Mouse (Mus musculus) left cerebral cortex, adult 2 months (tissue): ENCODE results near the gene Pcsk1. TPM values are rescaled to one million over a fixed set of nuclear protein-coding genes. Genes with fewer than 3 reads are reported as not detected.

Experiments used
- DNase-seq, 2 experiments: peaks; one replicate each; pipeline ENCODE4 v3.0.0; 2021 to 2022; ENCODE audit warnings: low spot score in 2 of 2, mixed read lengths in 1 of 2; ENCODE audit errors: extremely low spot score in 1 of 2
- H3K27ac ChIP-seq: fragments of 200-600 bp; 2 replicates; pipeline ENCODE4 v1.8.1; 2022
- H3K4me3 ChIP-seq: fragments of 200-600 bp; 2 replicates; pipeline ENCODE4 v1.8.1; 2022
- CTCF ChIP-seq: fragments of 200-600 bp; IDR thresholded peaks from 2 replicates; pipeline ENCODE4 v1.8.1; 2022; ENCODE audit warnings: antibody characterized with exemption, mild to moderate bottlenecking, moderate library complexity
- intact Hi-C: fragments of 180-260 bp; cut with DNase I; formaldehyde crosslinking; loops from one replicate; pipeline ENCODE4 v1.15.1; 2025
- long read RNA-seq, 2 experiments: library from polyadenylated mRNA; stranded (forward); transcript quantifications; one replicate each; pipeline ENCODE4 v2.0.0; 2021; ENCODE audit warnings: borderline mapping rate in 2 of 2
- total RNA-seq, 2 experiments: library from RNA; stranded (reverse); gene quantifications; 2 replicates each; pipeline ENCODE4 v1.2.3; 2021

Pcsk1 gene
- total RNA-seq, result 10 to 100 TPM; 48.3 to 51.5 TPM
- long read RNA-seq, experiment 1, full-length matches to known transcripts, result 43 of 54 reads
- long read RNA-seq, experiment 1, partial matches to known transcripts, result 3 of 54 reads
- long read RNA-seq, experiment 1, other reads (novel, unspliced or antisense), result 8 of 54 reads
- long read RNA-seq, experiment 2, full-length matches to known transcripts, result 25 of 30 reads
- long read RNA-seq, experiment 2, partial matches to known transcripts, result 2 of 30 reads
- long read RNA-seq, experiment 2, other reads (novel, unspliced or antisense), result 3 of 30 reads

DNA sequence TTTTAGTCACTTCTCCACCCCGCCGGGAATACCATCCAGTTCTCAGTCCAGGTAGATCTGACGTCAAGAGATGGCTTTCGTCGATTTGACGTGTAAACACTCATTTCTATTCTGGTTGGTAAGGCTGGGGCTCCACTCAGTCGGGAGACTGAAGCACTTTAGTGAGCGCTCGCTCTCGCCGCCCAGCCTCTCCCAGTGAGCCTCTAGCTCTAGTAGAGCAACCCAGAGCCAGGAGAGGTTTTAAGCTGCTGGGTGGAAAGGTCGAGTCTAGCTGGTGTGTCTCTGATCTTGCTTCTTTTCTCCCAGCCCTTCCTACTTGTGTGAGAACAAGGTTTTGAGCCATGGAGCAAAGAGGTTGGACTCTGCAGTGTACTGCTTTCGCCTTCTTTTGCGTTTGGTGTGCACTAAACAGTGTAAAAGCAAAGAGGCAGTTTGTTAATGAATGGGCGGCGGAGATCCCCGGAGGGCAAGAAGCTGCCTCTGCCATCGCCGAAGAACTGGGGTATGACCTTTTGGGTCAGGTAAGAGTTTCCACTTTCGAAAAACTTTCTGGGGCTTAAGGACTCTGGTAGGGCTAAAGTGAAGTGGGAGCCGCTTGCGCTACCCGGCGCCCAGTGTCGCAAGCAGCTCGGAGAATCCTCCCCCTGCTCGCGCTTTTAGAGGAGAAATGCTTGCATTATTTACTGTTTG lies at the start of gene Pcsk1:
Gene Pcsk1, plus strand, starts transcription at position 106 of the 690 bp plus-strand sequence.
- DNase-seq, result peak; percentile 38 to 65
- Histone ChIP-seq H3K4me3 (peak within 1 kb of the TSS; percentile 64), H3K27ac (peak within 1 kb of the TSS; percentile 75)
- no peak for TF ChIP-seq CTCF
- intact Hi-C loops, result loop anchor here (2.0 to 5.0 kb wide), 3 partner anchors 23 to 228 kb away; no protein-coding TSS in a partner anchor

DNA sequence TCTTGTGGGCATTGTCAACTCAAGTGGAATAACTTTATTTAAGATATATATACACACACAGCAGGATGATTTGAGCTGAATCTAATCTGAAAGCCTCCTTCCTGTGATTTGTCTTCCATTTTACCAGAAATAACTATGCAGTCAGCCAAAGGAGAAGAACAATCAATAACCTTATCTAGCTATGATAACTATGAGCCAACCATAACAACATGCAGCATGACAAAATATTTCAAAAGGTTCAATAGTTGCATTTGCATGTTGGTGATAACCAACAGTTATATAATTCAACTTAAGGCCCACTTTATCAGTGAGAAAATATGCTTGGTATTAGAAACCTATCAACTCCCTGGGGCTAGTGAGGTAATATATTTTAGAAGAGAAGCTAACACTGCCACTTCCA lies 30.8 kb upstream of the Pcsk1 start:
- H3K27ac ChIP-seq, result no peak overlapping the region
- no peak overlapping the region for H3K4me3 ChIP-seq
- intact Hi-C loops, result no loop called here
- no peak for TF ChIP-seq CTCF
- no peak for DNase-seq

GRCm38 (mm10) chr13:75063947-75064346 lies 25.7 kb upstream of the Pcsk1 start:
- intact Hi-C loops, result no loop called here
- DNase-seq, result no peak
- H3K4me3 ChIP-seq, result no peak overlapping the region
- H3K27ac ChIP-seq, result no peak overlapping the region
- no peak for TF ChIP-seq CTCF

DNA sequence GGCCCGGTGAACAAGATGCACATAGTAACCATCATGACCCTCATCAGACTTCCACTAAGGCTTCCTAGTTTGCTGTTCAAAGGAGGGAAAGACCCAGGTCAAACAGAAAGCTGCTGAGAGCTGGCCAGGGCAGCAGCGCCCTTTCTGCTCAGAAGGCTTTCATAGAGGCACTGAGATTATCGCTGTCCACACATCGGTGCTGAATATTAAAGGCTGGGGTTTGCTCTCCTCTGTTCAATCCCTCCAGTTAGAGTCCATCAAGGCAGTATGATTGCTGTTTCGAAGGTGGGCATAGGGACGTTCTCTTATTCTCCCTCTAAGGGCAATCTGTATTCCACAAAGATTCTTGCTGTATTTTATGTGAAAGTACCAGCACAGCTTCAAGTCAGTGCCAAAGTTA lies 1.0 kb upstream of the Pcsk1 start:
- no peak overlapping the region for H3K27ac ChIP-seq
- TF ChIP-seq CTCF, result no peak
- intact Hi-C loops, result loop anchor here (2.0 kb wide), 1 partner anchor 44 kb away; no protein-coding TSS in a partner anchor
- H3K4me3 ChIP-seq, result no peak overlapping the region
- DNase-seq, result no peak

DNA sequence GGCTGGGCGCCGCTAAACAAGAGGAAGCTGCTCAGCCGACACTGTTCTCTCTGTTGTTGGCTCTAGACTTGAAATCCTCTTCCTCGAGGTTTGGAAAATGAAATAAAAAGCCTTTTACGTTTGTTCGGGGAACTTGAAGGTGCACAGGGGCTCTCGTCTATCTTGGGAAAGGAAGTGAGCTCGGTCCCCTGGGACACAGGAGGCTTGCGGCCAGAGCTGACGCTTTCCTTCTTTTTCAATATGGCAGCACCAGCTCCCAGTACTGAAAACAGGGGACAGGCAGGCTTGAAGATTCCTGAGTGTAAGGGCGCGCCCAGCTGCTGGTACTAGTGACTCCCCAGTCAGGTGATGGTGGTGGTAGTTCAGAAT lies 769 bp downstream of the Pcsk1 start:
- peak; percentile 20 to 32 for DNase-seq
- H3K4me3 ChIP-seq, result peak overlapping the region; percentile 64
- H3K27ac ChIP-seq, result peak overlapping the region; percentile 75
- intact Hi-C loops, result loop anchor here (2.0 to 5.0 kb wide), 2 partner anchors 22 to 228 kb away; no protein-coding TSS in a partner anchor
- TF ChIP-seq CTCF, result no peak

DNA sequence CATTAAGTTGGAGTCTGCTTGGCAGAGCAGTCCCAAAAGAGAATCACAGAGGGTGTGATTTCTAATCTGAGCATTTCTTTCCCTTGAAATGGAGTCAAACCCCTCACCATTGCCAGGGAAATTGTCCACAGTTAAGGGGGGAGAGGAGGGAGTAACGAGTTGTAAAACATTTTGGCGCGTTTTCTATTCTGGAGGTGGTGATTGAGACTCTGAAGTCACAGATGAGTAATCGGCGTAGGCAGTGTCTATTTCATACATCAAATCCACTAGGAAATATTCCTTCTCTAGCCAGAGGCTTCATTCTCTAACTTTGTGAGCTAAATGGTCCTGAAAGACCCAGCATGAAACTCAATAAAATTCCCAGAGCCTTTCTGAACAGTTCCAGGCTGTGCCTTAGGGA lies 1.4 kb downstream of the Pcsk1 start:
- intact Hi-C loops, result loop anchor here (2.0 to 5.0 kb wide), 2 partner anchors 22 to 229 kb away; no protein-coding TSS in a partner anchor
- H3K27ac ChIP-seq, result no peak overlapping the region
- TF ChIP-seq CTCF, result no peak
- DNase-seq, result peak in 1 of 2 experiments; percentile 15
- H3K4me3 ChIP-seq, result peak overlapping the region; percentile 64

DNA sequence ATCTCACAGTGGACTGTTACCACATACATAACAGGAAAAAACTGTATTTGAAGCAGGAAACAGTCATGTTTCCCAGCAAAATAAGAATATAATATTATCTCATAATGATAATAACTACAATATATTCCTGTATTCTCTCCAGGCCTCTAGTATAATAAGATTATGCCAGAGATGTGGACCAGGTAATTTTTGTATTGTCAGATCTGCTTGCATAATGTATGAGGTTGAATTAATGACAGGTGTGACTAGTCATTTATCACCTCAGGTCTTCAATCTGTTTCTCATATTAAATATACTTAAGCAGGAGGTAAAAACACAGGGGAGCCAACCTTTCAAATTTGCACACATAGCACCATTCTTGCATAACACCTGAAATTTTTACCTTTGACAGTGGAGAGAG lies 5.9 kb downstream of the Pcsk1 start:
- intact Hi-C loops, result no loop called here
- TF ChIP-seq CTCF, result no peak
- Histone ChIP-seq H3K27ac (no peak overlapping the region), H3K4me3 (no peak overlapping the region)
- no peak for DNase-seq

DNA sequence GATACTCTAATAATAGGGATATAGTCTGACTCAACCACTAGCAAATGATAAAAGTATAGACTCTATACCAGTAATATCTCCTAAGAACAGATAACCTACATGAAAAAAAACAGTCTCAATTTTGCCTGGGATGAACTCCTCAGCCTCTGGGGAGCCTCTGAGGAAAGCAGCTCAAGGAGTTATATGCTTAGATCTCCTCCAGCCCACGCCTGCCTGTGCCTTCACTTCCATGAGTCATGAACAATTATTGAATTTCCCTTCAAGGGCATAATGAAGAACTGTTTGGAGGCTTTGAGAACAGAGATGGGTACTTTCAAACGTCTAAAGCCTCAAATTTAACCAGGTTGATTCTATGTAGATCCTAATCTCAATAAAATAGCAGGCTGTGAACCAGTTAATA lies 23.5 kb downstream of the Pcsk1 start:
- no peak for TF ChIP-seq CTCF
- Histone ChIP-seq H3K27ac (peak overlapping the region; percentile 82), H3K4me3 (no peak overlapping the region)
- peak in 1 of 2 experiments; percentile 22 for DNase-seq
- intact Hi-C loops, result loop anchor here (2.0 to 10.0 kb wide), 3 partner anchors 22 to 468 kb away; no protein-coding TSS in a partner anchor

- TF ChIP-seq CTCF, result no peak
- H3K27ac ChIP-seq, result peak overlapping the region; percentile 82; the same call in 1 of the 2 replicates
- no peak overlapping the region for H3K4me3 ChIP-seq
- intact Hi-C loops, result loop anchor here (5.0 to 10.0 kb wide), 2 partner anchors 252 to 469 kb away; no protein-coding TSS in a partner anchor
- no peak for DNase-seq
These were observed 24.4 kb downstream of the Pcsk1 start for GRCm38 (mm10) chr13:75114007-75114424.

- no peak for TF ChIP-seq CTCF
- DNase-seq, result no peak
- peak overlapping the region; percentile 64 for H3K27ac ChIP-seq
- intact Hi-C loops, result loop anchor here (5.0 to 10.0 kb wide), 2 partner anchors 253 to 470 kb away; no protein-coding TSS in a partner anchor
- H3K4me3 ChIP-seq, result no peak overlapping the region
These were observed 25.2 kb downstream of the Pcsk1 start for GRCm38 (mm10) chr13:75114838-75115237.

DNA sequence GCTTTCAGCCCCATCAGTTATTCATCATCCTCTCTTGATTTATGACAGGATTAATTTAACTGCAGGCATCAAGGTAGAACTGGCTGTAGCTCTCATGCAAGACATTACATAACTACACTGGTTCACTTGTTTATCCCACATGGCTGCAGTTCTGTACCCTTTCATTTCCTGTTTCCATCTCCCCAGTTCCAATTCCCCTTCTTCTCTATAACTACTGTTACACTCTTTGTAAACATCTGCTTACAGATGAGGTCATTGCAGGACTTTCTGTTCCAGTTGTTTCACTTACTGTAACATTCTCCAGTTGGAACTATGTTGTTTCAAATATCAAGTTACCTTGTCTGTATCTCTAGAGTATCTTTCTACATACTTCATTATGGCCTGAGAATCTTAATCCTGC lies 46.2 kb downstream of the Pcsk1 start:
- TF ChIP-seq CTCF, result no peak
- H3K27ac ChIP-seq, result no peak overlapping the region
- H3K4me3 ChIP-seq, result no peak overlapping the region
- intact Hi-C loops, result no loop called here
- no peak for DNase-seq

DNA sequence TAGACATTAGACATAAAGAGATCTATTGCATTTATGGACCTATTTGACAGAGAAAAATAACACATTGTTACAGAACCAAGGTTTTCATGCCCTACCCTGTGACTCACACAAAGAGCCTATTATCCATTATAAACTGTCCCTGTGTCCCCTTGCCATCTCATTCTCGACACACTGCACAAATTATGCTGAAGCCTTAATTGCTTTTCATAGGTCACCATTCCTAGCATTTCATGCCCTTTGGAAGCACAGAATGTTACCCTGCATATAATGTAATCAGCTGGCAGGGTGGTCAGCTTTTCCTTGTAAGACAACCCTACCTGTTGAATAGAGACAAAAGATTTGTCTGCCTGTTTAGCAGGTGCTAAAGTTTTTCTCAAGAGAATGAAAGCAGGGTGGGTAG lies 71.0 kb downstream of the Pcsk1 start:
- Histone ChIP-seq H3K4me3 (no peak overlapping the region), H3K27ac (no peak overlapping the region)
- no peak for TF ChIP-seq CTCF
- intact Hi-C loops, result no loop called here
- no peak for DNase-seq
